Mouse (Mus musculus): ENCODE measurements around the gene Neu4. TPM values are rescaled to one million over a fixed set of nuclear protein-coding genes. Genes with fewer than 3 reads are reported as not detected.
"Not testable (repeated sequence)": the region's sequence is repeated elsewhere in the genome, so short reads cannot be mapped to it uniquely, and the experiment has no call there.

Gene Neu4
- not detected in 2 replicates for polyA plus RNA-seq (2015; fragmentation: Nextera tagmentation; extraction: Ambion mirVana)

GRCm38 (mm10) chr1:94020151-94020550, at the start of gene Neu4:
Gene Neu4, plus strand, starts transcription at chr1:94020451.
- Histone ChIP-seq H3K9me3 (no peaks in the 10 kb centered on the region), H3K4me3 (no peak within 1 kb of the TSS), H3K4me1 (no peaks in the 10 kb centered on the region), H3K9ac (no peak within 1 kb of the TSS), H3K4me2 (no peak within 1 kb of the TSS), H3K27ac (no peak within 1 kb of the TSS), H3K36me3 (no peaks in the 10 kb centered on the region), H3K27me3 (no peaks in the 10 kb centered on the region)
- no peak for ATAC-seq (ENCODE audit: insufficient number of reproducible peaks, low FRiP score, low TSS enrichment, low read depth)
- WGBS = 84% methylated on average over 6 of the region's 6 CpGs

GRCm38 (mm10) chr1:93970797-93971196, 49.5 kb upstream of the Neu4 start:
- H3K9ac ChIP-seq; H3K4me2 ChIP-seq; H3K27ac ChIP-seq; H3K9me3 ChIP-seq; H3K36me3 ChIP-seq; H3K4me1 ChIP-seq; H3K4me3 ChIP-seq; ATAC-seq (ENCODE audit: insufficient number of reproducible peaks, low FRiP score, low TSS enrichment, low read depth); H3K27me3 ChIP-seq: not testable (repeated sequence)
- no CpG with 5 or more reads among the region's 4 CpGs for WGBS

- not testable (repeated sequence) for H3K27me3 ChIP-seq, H3K4me3 ChIP-seq
- WGBS = 82% methylated on average over 2 of the region's 4 CpGs
Observed at GRCm38 (mm10) chr1:93975764-93976163, 44.5 kb upstream of the Neu4 start.

GRCm38 (mm10) chr1:93978287-93978686, 42.0 kb upstream of the Neu4 start:
- ATAC-seq (ENCODE audit: insufficient number of reproducible peaks, low FRiP score, low TSS enrichment, low read depth); H3K4me3 ChIP-seq; H3K36me3 ChIP-seq; H3K9ac ChIP-seq; H3K4me2 ChIP-seq; H3K9me3 ChIP-seq; H3K4me1 ChIP-seq; H3K27ac ChIP-seq; H3K27me3 ChIP-seq: not testable (repeated sequence)
- WGBS = no CpG with 5 or more reads among the region's 7 CpGs

More at GRCm38 (mm10) chr1:93975764-93976163, 44.5 kb upstream of the Neu4 start:
- not testable (repeated sequence) for H3K4me1 ChIP-seq; H3K36me3 ChIP-seq; H3K27ac ChIP-seq; H3K4me2 ChIP-seq; H3K9me3 ChIP-seq; H3K9ac ChIP-seq; ATAC-seq (ENCODE audit: insufficient number of reproducible peaks, low FRiP score, low TSS enrichment, low read depth)

GRCm38 (mm10) chr1:93980932-93981331, 39.3 kb upstream of the Neu4 start:
- ATAC-seq (ENCODE audit: insufficient number of reproducible peaks, low FRiP score, low TSS enrichment, low read depth); H3K27me3 ChIP-seq; H3K4me1 ChIP-seq; H3K4me3 ChIP-seq; H3K36me3 ChIP-seq; H3K4me2 ChIP-seq; H3K9me3 ChIP-seq; H3K9ac ChIP-seq; H3K27ac ChIP-seq: not testable (repeated sequence)
- no CpG with 5 or more reads among the region's 2 CpGs for WGBS

- Histone ChIP-seq H3K4me1 (no peaks in the 10 kb centered on the region), H3K27me3 (no peaks in the 10 kb centered on the region), H3K9ac (no peak overlapping the region), H3K4me2 (no peak overlapping the region), H3K27ac (no peak overlapping the region), H3K4me3 (no peak overlapping the region), H3K36me3 (no peaks in the 10 kb centered on the region), H3K9me3 (no peaks in the 10 kb centered on the region)
- WGBS = 84% methylated on average over 3 of the region's 3 CpGs
- no peak for ATAC-seq (ENCODE audit: insufficient number of reproducible peaks, low FRiP score, low TSS enrichment, low read depth)
Observed at GRCm38 (mm10) chr1:93986167-93986566, 34.1 kb upstream of the Neu4 start.

GRCm38 (mm10) chr1:93988786-93989185, 31.5 kb upstream of the Neu4 start:
- Histone ChIP-seq H3K9ac (no peak overlapping the region), H3K27ac (no peak overlapping the region), H3K36me3 (no peaks in the 10 kb centered on the region), H3K4me2 (no peak overlapping the region), H3K27me3 (no peaks in the 10 kb centered on the region), H3K9me3 (no peaks in the 10 kb centered on the region), H3K4me3 (no peak overlapping the region), H3K4me1 (no peaks in the 10 kb centered on the region)
- 64% methylated on average over 3 of the region's 3 CpGs for whole genome bisulfite sequencing
- no peak for ATAC-seq (ENCODE audit: insufficient number of reproducible peaks, low FRiP score, low TSS enrichment, low read depth)

- not testable (repeated sequence) for H3K4me2 ChIP-seq; H3K4me3 ChIP-seq; ATAC-seq (ENCODE audit: insufficient number of reproducible peaks, low FRiP score, low TSS enrichment, low read depth); H3K4me1 ChIP-seq; H3K9me3 ChIP-seq; H3K27ac ChIP-seq; H3K9ac ChIP-seq; H3K36me3 ChIP-seq; H3K27me3 ChIP-seq
- 85% methylated on average over 7 of the region's 8 CpGs for WGBS
Observed at GRCm38 (mm10) chr1:93990209-93990608, 30.0 kb upstream of the Neu4 start, which contains the start of gene Gal3st2c. Gene Gal3st2c, plus strand, starts transcription at chr1:93990509.

GRCm38 (mm10) chr1:93991068-93991467, 29.2 kb upstream of the Neu4 start:
- ATAC-seq (ENCODE audit: insufficient number of reproducible peaks, low FRiP score, low TSS enrichment, low read depth) = not testable (repeated sequence)

GRCm38 (mm10) chr1:93991491-93991890, 28.8 kb upstream of the Neu4 start:
- H3K27ac ChIP-seq; H3K36me3 ChIP-seq; H3K27me3 ChIP-seq; H3K9me3 ChIP-seq; H3K4me3 ChIP-seq; H3K9ac ChIP-seq; ATAC-seq (ENCODE audit: insufficient number of reproducible peaks, low FRiP score, low TSS enrichment, low read depth); H3K4me2 ChIP-seq; H3K4me1 ChIP-seq: not testable (repeated sequence)
- 77% methylated on average over 3 of the region's 3 CpGs for WGBS

More at GRCm38 (mm10) chr1:93991068-93991467, 29.2 kb upstream of the Neu4 start:
- not testable (repeated sequence) for H3K36me3 ChIP-seq, H3K4me3 ChIP-seq, H3K4me1 ChIP-seq, H3K9ac ChIP-seq, H3K4me2 ChIP-seq, H3K9me3 ChIP-seq, H3K27ac ChIP-seq, H3K27me3 ChIP-seq
- 78% methylated on average over 2 of the region's 2 CpGs for WGBS

GRCm38 (mm10) chr1:94001023-94001422, 19.2 kb upstream of the Neu4 start:
- no peaks in the 10 kb centered on the region for H3K27me3 ChIP-seq
- no peak overlapping the region for H3K4me2 ChIP-seq
- no peaks in the 10 kb centered on the region for H3K4me1 ChIP-seq
- ATAC-seq (ENCODE audit: insufficient number of reproducible peaks, low FRiP score, low TSS enrichment, low read depth) = no peak
- 84% methylated on average over 2 of the region's 2 CpGs for WGBS
- H3K9me3 ChIP-seq = no peaks in the 10 kb centered on the region
- no peak overlapping the region for H3K4me3 ChIP-seq
- H3K27ac ChIP-seq = no peak overlapping the region
- H3K36me3 ChIP-seq = no peaks in the 10 kb centered on the region
- no peak overlapping the region for H3K9ac ChIP-seq

GRCm38 (mm10) chr1:94005954-94006506, 14.2 kb upstream of the Neu4 start:
- not testable (repeated sequence) for H3K9ac ChIP-seq; H3K36me3 ChIP-seq; H3K4me3 ChIP-seq; H3K27me3 ChIP-seq; H3K4me2 ChIP-seq; H3K4me1 ChIP-seq; H3K27ac ChIP-seq; H3K9me3 ChIP-seq; ATAC-seq (ENCODE audit: insufficient number of reproducible peaks, low FRiP score, low TSS enrichment, low read depth)
- WGBS = 67% methylated on average over 2 of the region's 2 CpGs

- not testable (repeated sequence) for H3K27me3 ChIP-seq; H3K9ac ChIP-seq; H3K36me3 ChIP-seq; H3K4me1 ChIP-seq; H3K4me3 ChIP-seq; H3K27ac ChIP-seq; H3K4me2 ChIP-seq; H3K9me3 ChIP-seq; ATAC-seq (ENCODE audit: insufficient number of reproducible peaks, low FRiP score, low TSS enrichment, low read depth)
- 62% methylated on average over 16 of the region's 19 CpGs for WGBS
Observed at GRCm38 (mm10) chr1:94008826-94009225, 11.4 kb upstream of the Neu4 start.
